Mouse (Mus musculus) megakaryocyte, embryonic 14.5 days (primary cell): Measurements from ENCODE around the gene Olfr576.

Source experiments
- FLI1 ChIP-seq: IDR thresholded peaks from 2 replicates; pipeline ENCODE4 v1.6.1; 2012; ENCODE audit warnings: low read length, inconsistent platforms, mixed read lengths
- GATA1 ChIP-seq: IDR thresholded peaks from 3 replicates; pipeline ENCODE4 v1.6.1; 2012; ENCODE audit warnings: mixed read lengths, low read length, inconsistent platforms, borderline replicate concordance

- TF ChIP-seq GATA1 (no peak), FLI1 (no peak)
Measured at GRCm38 (mm10) chr7:102974399-102974798, 11.9 kb downstream of the Olfr576 start.
